Mouse (Mus musculus) CD4-positive, CD25-positive, alpha-beta regulatory T cell, adult 4 months (primary cell): ENCODE data around the gene Itga3. TPM values are rescaled to one million over a fixed set of nuclear protein-coding genes. Genes with fewer than 3 reads are reported as not detected.
"Not testable (repeated sequence)": the region's sequence is repeated elsewhere in the genome, so short reads cannot be mapped to it uniquely, and the experiment has no call there.

Experiments
- ATAC-seq: one replicate; pipeline ENCODE4 v1.8.0; 2017
- polyA plus RNA-seq, 2 experiments: library from polyadenylated mRNA; unstranded; fragments of 100-300 nt; shearing (Covaris generic); gene quantifications; one replicate each; pipeline ENCODE4 v1.2.1; 2017

Gene Itga3
- polyA plus RNA-seq, 2 experiments from 2014 or later, result 0.51 to 0.63 TPM

GRCm38 (mm10) chr11:95027850-95028470 lies 48.6 kb downstream of the Itga3 start:
- ATAC-seq, result no peak

- no peak for ATAC-seq
Measured at GRCm38 (mm10) chr11:95026849-95027248, 49.8 kb downstream of the Itga3 start.

- ATAC-seq, result no peak
Measured at GRCm38 (mm10) chr11:95026090-95026542, 50.5 kb downstream of the Itga3 start.

GRCm38 (mm10) chr11:95025227-95026012 lies 51.2 kb downstream of the Itga3 start:
- ATAC-seq, result no peak

- no peak for ATAC-seq
Measured at GRCm38 (mm10) chr11:95024439-95025184, 52.0 kb downstream of the Itga3 start.

- ATAC-seq, result no peak
Measured at GRCm38 (mm10) chr11:95023481-95023880, 53.1 kb downstream of the Itga3 start.

GRCm38 (mm10) chr11:95022237-95022992 lies 54.2 kb downstream of the Itga3 start:
- ATAC-seq, result no peak

- ATAC-seq, result no peak
Measured at GRCm38 (mm10) chr11:95015484-95015883, 61.1 kb downstream of the Itga3 start.

- no peak for ATAC-seq
Measured at GRCm38 (mm10) chr11:95012487-95012886, 64.1 kb downstream of the Itga3 start.

- no peak for ATAC-seq
Measured at GRCm38 (mm10) chr11:95012075-95012474, 64.5 kb downstream of the Itga3 start.

GRCm38 (mm10) chr11:95011416-95011815 lies 65.2 kb downstream of the Itga3 start:
- ATAC-seq, result no peak

- not testable (repeated sequence) for ATAC-seq
Measured at GRCm38 (mm10) chr11:95010841-95011403, 65.7 kb downstream of the Itga3 start.

GRCm38 (mm10) chr11:95010141-95010739 lies 66.4 kb downstream of the Itga3 start:
- ATAC-seq, result no peak

GRCm38 (mm10) chr11:95009629-95010014 lies 67.0 kb downstream of the Itga3 start, which contains the start of gene Samd14:
Samd14 (plus strand) TSS chr11:95009879.
- ATAC-seq, result peak; percentile 18

GRCm38 (mm10) chr11:95008661-95009628 lies 67.7 kb downstream of the Itga3 start:
- peak; percentile 46 for ATAC-seq

GRCm38 (mm10) chr11:95007418-95007817 lies 69.2 kb downstream of the Itga3 start:
- no peak for ATAC-seq

GRCm38 (mm10) chr11:95006525-95007219 lies 69.9 kb downstream of the Itga3 start:
- ATAC-seq, result peak; percentile 73

- ATAC-seq, result no peak
Measured at GRCm38 (mm10) chr11:95006038-95006437, 70.6 kb downstream of the Itga3 start.

GRCm38 (mm10) chr11:95004937-95005198 lies 71.7 kb downstream of the Itga3 start:
- no peak for ATAC-seq
